Mouse (Mus musculus): ENCODE results near the gene Ermard.
A peak's percentile ranks its signal among the peaks of the same experiment; 100 is the strongest.

GRCm38 (mm10) chr17:15065391-15066024, 24.5 kb downstream of the Ermard start:
- TF ChIP-seq POLR2A (IDR thresholded peaks at IDR 0.05; ENCODE audit: extremely low read depth, insufficient read depth, low read length), result no peak
- peak; percentile 47 for TF ChIP-seq CTCF (IDR thresholded peaks at IDR 0.05; ENCODE audit: low read depth, low read length)
